Mouse (Mus musculus) ES-E14 (cell line): ENCODE data around the gene Eif4g1. TPM values are rescaled to one million over a fixed set of nuclear protein-coding genes. Genes with fewer than 3 reads are reported as not detected.

Experiments
- DNase-seq: peaks from one replicate; pipeline ENCODE4 v3.0.0-alpha.2; 2013; ENCODE audit warnings: low read depth, low spot score
- H3K27ac ChIP-seq: 2 replicates; pipeline ENCODE4 v1.5.1; 2012; ENCODE audit warnings: low read depth, mild to moderate bottlenecking, low read length, moderate library complexity, mixed read lengths; ENCODE audit not compliant: poor library complexity, insufficient read depth, severe bottlenecking
- H3K36me3 ChIP-seq: 2 replicates; pipeline ENCODE4 v1.6.1; 2012; ENCODE audit warnings: mild to moderate bottlenecking, low read length, moderate library complexity, mixed read lengths; ENCODE audit not compliant: control insufficient read depth, poor library complexity, insufficient read depth, severe bottlenecking
- H3K4me1 ChIP-seq, 2 experiments: fragments of 150-350 bp in 1 of 2; sonication (generic) in 1 of 2; 2 replicates each; pipeline ENCODE4 v1.6.1; 2012; ENCODE audit warnings: low read length in 2 of 2, mild to moderate bottlenecking in 1 of 2, mixed read lengths in 1 of 2; ENCODE audit not compliant: control insufficient read depth in 2 of 2, insufficient read depth in 2 of 2, poor library complexity in 1 of 2
- H3K4me3 ChIP-seq, 2 experiments: fragments of 150-350 bp in 1 of 2; sonication (generic) in 1 of 2; 2 replicates each; pipeline ENCODE4 v1.5.1; 2012; ENCODE audit warnings: low read length in 2 of 2, low read depth in 1 of 2, mild to moderate bottlenecking in 1 of 2, mixed read lengths in 1 of 2; ENCODE audit not compliant: insufficient read depth in 1 of 2, poor library complexity in 1 of 2, severe bottlenecking in 1 of 2
- H3K9ac ChIP-seq: 2 replicates; pipeline ENCODE4 v1.6.1; 2012; ENCODE audit warnings: low read depth, mild to moderate bottlenecking, low read length, mixed read lengths; ENCODE audit not compliant: poor library complexity, insufficient read depth, severe bottlenecking
- H3K9me3 ChIP-seq: fragments of 150-350 bp; sonication (generic); 2 replicates; pipeline ENCODE4 v1.6.1; 2012; ENCODE audit warnings: low read depth, mild to moderate bottlenecking, low read length; ENCODE audit not compliant: control insufficient read depth, insufficient read depth
- CHD2 ChIP-seq: IDR thresholded peaks from 2 replicates; pipeline ENCODE4 v1.6.1; 2014; ENCODE audit warnings: mild to moderate bottlenecking, low read depth, low read length, inconsistent platforms
- HCFC1 ChIP-seq: IDR thresholded peaks from 2 replicates; pipeline ENCODE4 v1.6.1; 2012; ENCODE audit warnings: low read length, inconsistent platforms, borderline replicate concordance; ENCODE audit not compliant: insufficient read depth
- MAFK ChIP-seq: IDR thresholded peaks from 2 replicates; pipeline ENCODE4 v1.6.1; 2014; ENCODE audit warnings: mild to moderate bottlenecking, low read depth, low read length, inconsistent platforms; ENCODE audit not compliant: insufficient read depth
- ZC3H11A ChIP-seq: IDR thresholded peaks from 2 replicates; pipeline ENCODE4 v1.6.1; 2012; ENCODE audit warnings: low read depth, mild to moderate bottlenecking, inconsistent platforms, low read length, borderline replicate concordance
- ZNF384 ChIP-seq: IDR thresholded peaks from 2 replicates; pipeline ENCODE4 v1.6.1; 2012; ENCODE audit warnings: low read depth, low read length, inconsistent platforms
- in situ Hi-C, 2 experiments: fragments of 600-800 bp; cut with MboI; formaldehyde crosslinking; loops; one replicate each; pipeline ENCODE4 v1.15.1; 2025; ENCODE audit warnings: low sequenced_read_pairs in 2 of 2, inconsistent platforms in 1 of 2; ENCODE audit not compliant: unreplicated experiment in 2 of 2
- total RNA-seq: library from RNA; depleted of rRNA; stranded (reverse); fragments of 300-350 nt; gene quantifications from 2 replicates; pipeline ENCODE4 v1.2.3, GENCODE M21; 2012

Eif4g1 gene
- total RNA-seq, 1 experiment = 546 TPM

- Histone ChIP-seq H3K9me3 (no peaks in the 10 kb centered on the region), H3K27ac (no peak within 1 kb of the TSS), H3K4me3 (peak within 1 kb of the TSS; percentile 69 to 82), H3K4me1 (no peaks in the 10 kb centered on the region; a peak in 1 of 4 replicates), H3K9ac (peak within 1 kb of the TSS; percentile 82), H3K36me3 (no peaks in the 10 kb centered on the region; the same call in 1 of the 2 replicates)
- no peak for DNase-seq
- 0 out of 2 replicates have a peak, but pooled peaks have one; percentile 41 for TF ChIP-seq MAFK
- TF ChIP-seq CHD2 = no peak
- in situ Hi-C loops = no loop called here
Measured at GRCm38 (mm10) chr16:20629731-20630634, 38.1 kb upstream of the Eif4g1 start, which contains the start of gene Ece2. Ece2 (plus strand) TSS chr16:20629828.

GRCm38 (mm10) chr16:20637410-20637809 is 30.7 kb upstream of the Eif4g1 start:
- H3K36me3 ChIP-seq = no peaks in the 10 kb centered on the region; the same call in 1 of the 2 replicates
- H3K27ac ChIP-seq = no peak overlapping the region
- TF ChIP-seq CHD2 = no peak
- no peak for TF ChIP-seq MAFK
- TF ChIP-seq ZC3H11A = no peak
- no peak for DNase-seq
- H3K9me3 ChIP-seq = no peaks in the 10 kb centered on the region
- in situ Hi-C loops = no loop called here
- no peak overlapping the region for H3K9ac ChIP-seq
- H3K4me1 ChIP-seq = no peaks in the 10 kb centered on the region
- H3K4me3 ChIP-seq = no peak overlapping the region

GRCm38 (mm10) chr16:20638367-20638766 is 29.7 kb upstream of the Eif4g1 start:
- H3K27ac ChIP-seq = no peak overlapping the region
- H3K36me3 ChIP-seq = no peaks in the 10 kb centered on the region
- H3K9ac ChIP-seq = no peak overlapping the region
- no peak for DNase-seq
- H3K9me3 ChIP-seq = no peaks in the 10 kb centered on the region
- TF ChIP-seq HCFC1 = no peak
- no peak for TF ChIP-seq ZC3H11A
- no peak for TF ChIP-seq ZNF384
- no peak for TF ChIP-seq MAFK
- TF ChIP-seq CHD2 = no peak
- H3K4me1 ChIP-seq = no peaks in the 10 kb centered on the region
- H3K4me3 ChIP-seq = no peak overlapping the region
- in situ Hi-C loops = no loop called here

- Histone ChIP-seq H3K36me3 (no peaks in the 10 kb centered on the region), H3K9me3 (no peaks in the 10 kb centered on the region), H3K4me3 (no peak overlapping the region), H3K4me1 (no peaks in the 10 kb centered on the region), H3K27ac (no peak overlapping the region), H3K9ac (no peak overlapping the region)
- TF ChIP-seq MAFK = no peak
- no peak for TF ChIP-seq ZNF384
- no peak for TF ChIP-seq HCFC1
- no peak for TF ChIP-seq ZC3H11A
- TF ChIP-seq CHD2 = no peak
- no peak for DNase-seq
- in situ Hi-C loops = loop anchor here in 1 of 2 experiments (10.0 kb wide), 1 partner anchor 137 kb away; no protein-coding TSS in a partner anchor
Measured at GRCm38 (mm10) chr16:20642161-20642560, 26.0 kb upstream of the Eif4g1 start.

GRCm38 (mm10) chr16:20643911-20644310 is 24.2 kb upstream of the Eif4g1 start:
- Histone ChIP-seq H3K27ac (no peak overlapping the region), H3K36me3 (no peaks in the 10 kb centered on the region), H3K9me3 (no peaks in the 10 kb centered on the region), H3K4me1 (no peaks in the 10 kb centered on the region), H3K9ac (no peak overlapping the region), H3K4me3 (no peak overlapping the region)
- in situ Hi-C loops = loop anchor here in 1 of 2 experiments (10.0 kb wide), 1 partner anchor 139 kb away; no protein-coding TSS in a partner anchor
- DNase-seq = no peak
- no peak for TF ChIP-seq HCFC1
- TF ChIP-seq ZNF384 = no peak
- TF ChIP-seq MAFK = no peak
- no peak for TF ChIP-seq CHD2
- no peak for TF ChIP-seq ZC3H11A
